Mouse (Mus musculus) G1E (cell line): ENCODE results near the gene Pex14.

Experiments used
- CTCF ChIP-seq: IDR thresholded peaks from 2 replicates; pipeline ENCODE4 v1.5.1; 2012; ENCODE audit warnings: low read depth, low read length, inconsistent platforms, mixed read lengths
- POLR2AphosphoS5 ChIP-seq: IDR thresholded peaks from 2 replicates; pipeline ENCODE4 v1.6.1; 2012; ENCODE audit warnings: low read depth, low read length, inconsistent platforms; ENCODE audit not compliant: insufficient replicate concordance

DNA sequence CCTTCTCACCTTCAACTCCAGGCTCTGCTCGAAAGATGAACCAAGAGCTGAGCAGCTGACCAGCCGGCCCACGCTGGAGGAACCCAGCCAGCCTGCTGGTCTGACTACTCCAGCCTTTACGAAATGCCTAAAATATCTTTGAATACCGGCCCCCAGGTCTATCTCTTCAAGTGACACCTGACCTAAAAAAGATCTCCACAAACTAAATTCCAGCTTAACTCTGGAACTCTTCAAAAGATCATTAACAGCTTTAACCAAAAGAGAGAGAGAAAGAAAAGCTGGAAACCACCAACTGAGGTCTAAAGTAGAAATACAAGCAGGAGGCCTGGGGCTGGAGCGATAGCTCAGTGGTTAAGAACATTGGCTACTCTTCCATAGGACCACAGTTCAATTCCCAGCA is 20.0 kb downstream of the Pex14 start:
- TF ChIP-seq POLR2AphosphoS5 = no peak
- TF ChIP-seq CTCF = no peak
